Mouse (Mus musculus) adrenal gland, adult 8-10 months (tissue): ENCODE data around the gene Olfr91. TPM values are rescaled to one million over a fixed set of nuclear protein-coding genes. Genes with fewer than 3 reads are reported as not detected.

Experiments used
- DNase-seq: peaks from one replicate; pipeline ENCODE4 v3.0.0; 2022
- total RNA-seq, 4 experiments: library from RNA; stranded (reverse); gene quantifications; 2 replicates each; pipeline ENCODE4 v1.2.4; 2022

The Olfr91 gene
- total RNA-seq, 4 experiments from 2014 or later = not detected

- no peak for DNase-seq
Measured at GRCm38 (mm10) chr17:37056957-37057356, 41.1 kb downstream of the Olfr91 start.

GRCm38 (mm10) chr17:37051745-37052144, 46.3 kb downstream of the Olfr91 start:
- no peak for DNase-seq

- no peak for DNase-seq
Measured at GRCm38 (mm10) chr17:37050876-37051275, 47.2 kb downstream of the Olfr91 start.

- DNase-seq = peak; percentile 78
Measured at GRCm38 (mm10) chr17:37050399-37050798, 47.7 kb downstream of the Olfr91 start.

- DNase-seq = no peak
Measured at GRCm38 (mm10) chr17:37049570-37050310, 48.3 kb downstream of the Olfr91 start.

- DNase-seq = no peak
Measured at GRCm38 (mm10) chr17:37048383-37048782, 49.7 kb downstream of the Olfr91 start.

GRCm38 (mm10) chr17:37047981-37048380, 50.1 kb downstream of the Olfr91 start:
- DNase-seq = no peak

GRCm38 (mm10) chr17:37047332-37047976, 50.6 kb downstream of the Olfr91 start:
- DNase-seq = no peak

GRCm38 (mm10) chr17:37046312-37047112, 51.6 kb downstream of the Olfr91 start:
- DNase-seq = no peak

GRCm38 (mm10) chr17:37045611-37046311, 52.3 kb downstream of the Olfr91 start, which contains the start of gene Gabbr1:
Gene Gabbr1, plus strand, starts transcription at chr17:37045966.
- peak; percentile 66 for DNase-seq

- DNase-seq = no peak
Measured at GRCm38 (mm10) chr17:37044651-37045244, 53.3 kb downstream of the Olfr91 start.

Other genes starting within 250 kb of the Olfr91 start
- under 1 TPM in 1 of 4 experiments, not detected in 3; 0.24 TPM for gene Trim15, start 231.1 kb downstream of the Olfr91 start, total RNA-seq
- gene Trim10, start 228.7 kb downstream of the Olfr91 start, total RNA-seq = under 1 TPM in 1 of 4 experiments, not detected in 3; 0.17 TPM
- gene Trim40, start 208.2 kb downstream of the Olfr91 start, total RNA-seq = 1 to 10 TPM in 3 of 4 experiments, under 1 TPM in 1; 0.42 to 6.1 (median 3.3) TPM
- not detected for gene Trim31, start 200.2 kb downstream of the Olfr91 start, total RNA-seq
- gene Rnf39, start 155.4 kb downstream of the Olfr91 start, total RNA-seq = under 1 TPM in 3 of 4 experiments, not detected in 1; 0.15 to 0.51 (median 0.17) TPM
- gene Ppp1r11, start 146.5 kb downstream of the Olfr91 start, total RNA-seq = 100 to 1,000 TPM in 1 of 4 experiments, 10 to 100 TPM in 3; 74.5 to 104 (median 81.9) TPM
- 10 to 100 TPM; 39.0 to 48.4 (median 43.6) TPM for gene Znrd1, start 139.7 kb downstream of the Olfr91 start, total RNA-seq
- gene Znrd1as, start 139.7 kb downstream of the Olfr91 start, total RNA-seq = 10 to 100 TPM; 10.8 to 13.1 (median 11.9) TPM
- not detected for gene 2410137M14Rik, start 117.0 kb downstream of the Olfr91 start, total RNA-seq
- under 1 TPM in 1 of 4 experiments, not detected in 3; 0.14 TPM for gene H2-M5, start 108.7 kb downstream of the Olfr91 start, total RNA-seq
- gene Zfp57, start 97.1 kb downstream of the Olfr91 start, total RNA-seq = 1 to 10 TPM; 2.0 to 2.6 (median 2.3) TPM
- gene Mog, start 74.9 kb downstream of the Olfr91 start, total RNA-seq = not detected
- 10 to 100 TPM; 25.3 to 63.8 (median 50.8) TPM for gene Gabbr1, start 52.3 kb downstream of the Olfr91 start, total RNA-seq
- not detected for gene Olfr90, start 9.8 kb downstream of the Olfr91 start, total RNA-seq
- gene Olfr92, start 21.8 kb upstream of the Olfr91 start, total RNA-seq = not detected
- not detected for gene Olfr93, start 63.2 kb upstream of the Olfr91 start, total RNA-seq
- gene Ubd, start 95.6 kb upstream of the Olfr91 start, total RNA-seq = 1 to 10 TPM in 1 of 4 experiments, under 1 TPM in 2, not detected in 1; 0.31 to 3.1 (median 0.65) TPM
- not detected for gene Olfr94, start 102.7 kb upstream of the Olfr91 start, total RNA-seq
- not detected for gene Olfr95, start 114.8 kb upstream of the Olfr91 start, total RNA-seq
- not detected for gene Olfr96, start 121.9 kb upstream of the Olfr91 start, total RNA-seq
- gene Olfr97, start 139.1 kb upstream of the Olfr91 start, total RNA-seq = not detected
- not detected for gene Olfr98, start 165.5 kb upstream of the Olfr91 start, total RNA-seq
- gene H2-M3, start 171.9 kb upstream of the Olfr91 start, total RNA-seq = 1 to 10 TPM; 5.5 to 8.0 (median 6.8) TPM
- gene Olfr99, start 185.2 kb upstream of the Olfr91 start, total RNA-seq = not detected
- not detected for gene Olfr101, start 206.0 kb upstream of the Olfr91 start, total RNA-seq
- not detected for gene Olfr102, start 218.8 kb upstream of the Olfr91 start, total RNA-seq
- gene Olfr103, start 241.4 kb upstream of the Olfr91 start, total RNA-seq = not detected